Mouse (Mus musculus) thymus, adult 2 months (tissue): ENCODE measurements at regions not wholly inside any gene's neighbourhood (a gene's known extent, or its start where the extent isn't known, plus 50 kb on each side); places are given as distances from the start of the nearest gene placed in this dataset.

Source experiments
- CTCF ChIP-seq: fragments of 200-500 bp; IDR thresholded peaks from 2 replicates; pipeline ENCODE4 v1.5.1; 2012; ENCODE audit warnings: mild to moderate bottlenecking, control low read depth, low read length, moderate library complexity, borderline replicate concordance; ENCODE audit not compliant: control insufficient read depth, poor library complexity, insufficient read depth; ENCODE audit errors: extremely low read depth
- POLR2A ChIP-seq: fragments of 200-500 bp; IDR thresholded peaks from 2 replicates; pipeline ENCODE4 v1.6.1; 2012; ENCODE audit warnings: mild to moderate bottlenecking, low read length, control low read depth, moderate library complexity; ENCODE audit not compliant: control insufficient read depth, poor library complexity, insufficient read depth; ENCODE audit errors: extremely low read depth

GRCm38 (mm10) chr7:124990695-124991094, 453.8 kb upstream of the Kdm8 start:
- TF ChIP-seq CTCF (no peak), POLR2A (no peak)
